Mouse (Mus musculus): ENCODE results near the gene Saa3.

- TF ChIP-seq POLR2A (IDR thresholded peaks at IDR 0.05; ENCODE audit: borderline replicate concordance, control insufficient read depth, low read depth, low read length) (no peak), CTCF (IDR thresholded peaks at IDR 0.05; ENCODE audit: control insufficient read depth, insufficient read depth, low read length) (no peak)
Observed at GRCm38 (mm10) chr7:46676808-46677360, 38.6 kb downstream of the Saa3 start.

All from bone marrow, adult 2 months (tissue).